Mouse (Mus musculus) c-Kit-positive CD71-positive TER-119-negative erythroid progenitor cells, embryonic 14.5 days (primary cell): ENCODE measurements at regions not wholly inside any gene's neighbourhood (a gene's known extent, or its start where the extent isn't known, plus 50 kb on each side); places are given as distances from the start of the nearest gene placed in this dataset.

Experiments
- DNase-seq: peaks from one replicate; pipeline ENCODE4 v3.0.0-alpha.2; 2013; ENCODE audit warnings: low read depth

GRCm38 (mm10) chr14:120560416-120560815 lies 82.2 kb downstream of the Rap2a start:
- no peak for DNase-seq

GRCm38 (mm10) chr14:120560987-120561386 lies 82.7 kb downstream of the Rap2a start:
- no peak for DNase-seq

- no peak for DNase-seq
Observed at GRCm38 (mm10) chr14:120566945-120567344, 88.7 kb downstream of the Rap2a start.

- DNase-seq, result no peak
Observed at GRCm38 (mm10) chr14:120568054-120568453, 89.8 kb downstream of the Rap2a start.

- no peak for DNase-seq
Observed at GRCm38 (mm10) chr14:120572238-120572637, 94.0 kb downstream of the Rap2a start.

GRCm38 (mm10) chr14:120575202-120575601 lies 97.0 kb downstream of the Rap2a start:
- no peak for DNase-seq

GRCm38 (mm10) chr14:120578352-120579080 lies 100.3 kb downstream of the Rap2a start:
- DNase-seq, result no peak

GRCm38 (mm10) chr14:120583807-120584206 lies 105.6 kb downstream of the Rap2a start:
- DNase-seq, result no peak

GRCm38 (mm10) chr14:120592191-120592590 lies 113.9 kb downstream of the Rap2a start:
- no peak for DNase-seq

- no peak for DNase-seq
Observed at GRCm38 (mm10) chr14:120600414-120600935, 122.2 kb downstream of the Rap2a start.

GRCm38 (mm10) chr14:120601510-120601909 lies 123.3 kb downstream of the Rap2a start:
- DNase-seq, result no peak

- no peak for DNase-seq
Observed at GRCm38 (mm10) chr14:120603849-120604492, 125.7 kb downstream of the Rap2a start.

GRCm38 (mm10) chr14:120607801-120608200 lies 129.6 kb downstream of the Rap2a start:
- DNase-seq, result no peak

- DNase-seq, result no peak
Observed at GRCm38 (mm10) chr14:120611311-120611710, 133.1 kb downstream of the Rap2a start.

GRCm38 (mm10) chr14:120626223-120626935 lies 148.1 kb downstream of the Rap2a start:
- no peak for DNase-seq

- DNase-seq, result no peak
Observed at GRCm38 (mm10) chr14:120626936-120627277, 148.7 kb downstream of the Rap2a start.

- no peak for DNase-seq
Observed at GRCm38 (mm10) chr14:120632771-120633170, 154.5 kb downstream of the Rap2a start.

GRCm38 (mm10) chr14:120636726-120637400 lies 158.6 kb downstream of the Rap2a start:
- DNase-seq, result no peak

- no peak for DNase-seq
Observed at GRCm38 (mm10) chr14:120637486-120638125, 159.4 kb downstream of the Rap2a start.

- no peak for DNase-seq
Observed at GRCm38 (mm10) chr14:120642591-120642990, 164.3 kb downstream of the Rap2a start.

GRCm38 (mm10) chr14:120652034-120652433 lies 173.8 kb downstream of the Rap2a start:
- no peak for DNase-seq

- no peak for DNase-seq
Observed at GRCm38 (mm10) chr14:120660321-120660781, 182.1 kb downstream of the Rap2a start.
